Mouse (Mus musculus): ENCODE data around the gene Sox30. TPM values are rescaled to one million over a fixed set of nuclear protein-coding genes. Genes with fewer than 3 reads are reported as not detected.

Sox30 gene
- polyA plus RNA-seq, 1 experiment = 0.26 TPM

GRCm38 (mm10) chr11:45991604-45992003 lies 11.5 kb downstream of the Sox30 start:
- TF ChIP-seq POLR2A (IDR thresholded peaks at IDR 0.05; ENCODE audit: control insufficient read depth, extremely low read depth, insufficient read depth, low read length, poor library complexity) (no peak), CTCF (IDR thresholded peaks at IDR 0.05; ENCODE audit: borderline replicate concordance, control insufficient read depth, extremely low read depth, insufficient read depth, low read length, poor library complexity) (no peak)
- Histone ChIP-seq H3K27ac (ENCODE audit: control insufficient read depth, insufficient read depth, low read length) (no peak overlapping the region), H3K36me3 (ENCODE audit: control insufficient read depth, insufficient read depth, low read length) (no peaks in the 10 kb centered on the region), H3K27me3 (ENCODE audit: control insufficient read depth, insufficient read depth, low read length) (no peaks in the 10 kb centered on the region; the same call in 1 of the 2 replicates), H3K4me3 (ENCODE audit: control insufficient read depth, insufficient read depth, low read length) (no peak overlapping the region), H3K4me1 (replicated peaks; ENCODE audit: control insufficient read depth, insufficient read depth, low read length) (no peaks in the 10 kb centered on the region)
- 31% methylated on average over 16 of the region's 16 CpGs for WGBS
- no peak for DNase-seq

- H3K27ac ChIP-seq (ENCODE audit: control insufficient read depth, insufficient read depth, low read length) = no peak overlapping the region
- DNase-seq = no peak
- H3K27me3 ChIP-seq (ENCODE audit: control insufficient read depth, insufficient read depth, low read length) = no peaks in the 10 kb centered on the region; the same call in 1 of the 2 replicates
- no peak for TF ChIP-seq POLR2A (IDR thresholded peaks at IDR 0.05; ENCODE audit: control insufficient read depth, extremely low read depth, insufficient read depth, low read length, poor library complexity)
- no peak for TF ChIP-seq CTCF (IDR thresholded peaks at IDR 0.05; ENCODE audit: borderline replicate concordance, control insufficient read depth, extremely low read depth, insufficient read depth, low read length, poor library complexity)
- WGBS = 67% methylated on average over 13 of the region's 13 CpGs
- H3K4me3 ChIP-seq (ENCODE audit: control insufficient read depth, insufficient read depth, low read length) = no peak overlapping the region
- H3K4me1 ChIP-seq (replicated peaks; ENCODE audit: control insufficient read depth, insufficient read depth, low read length) = no peaks in the 10 kb centered on the region
- no peaks in the 10 kb centered on the region for H3K36me3 ChIP-seq (ENCODE audit: control insufficient read depth, insufficient read depth, low read length)
Measured at GRCm38 (mm10) chr11:45992087-45992486, 12.0 kb downstream of the Sox30 start.

- no peaks in the 10 kb centered on the region for H3K36me3 ChIP-seq (ENCODE audit: control insufficient read depth, insufficient read depth, low read length)
- DNase-seq = peak; percentile 44
- whole genome bisulfite sequencing = 19% methylated on average over 6 of the region's 6 CpGs
- TF ChIP-seq CTCF (IDR thresholded peaks at IDR 0.05; ENCODE audit: borderline replicate concordance, control insufficient read depth, extremely low read depth, insufficient read depth, low read length, poor library complexity) (no peak), POLR2A (IDR thresholded peaks at IDR 0.05; ENCODE audit: control insufficient read depth, extremely low read depth, insufficient read depth, low read length, poor library complexity) (no peak)
- no peak overlapping the region for H3K27ac ChIP-seq (ENCODE audit: control insufficient read depth, insufficient read depth, low read length)
- no peak overlapping the region for H3K4me3 ChIP-seq (ENCODE audit: control insufficient read depth, insufficient read depth, low read length)
- H3K4me1 ChIP-seq (replicated peaks; ENCODE audit: control insufficient read depth, insufficient read depth, low read length) = no peaks in the 10 kb centered on the region
- H3K27me3 ChIP-seq (ENCODE audit: control insufficient read depth, insufficient read depth, low read length) = no peaks in the 10 kb centered on the region
Measured at GRCm38 (mm10) chr11:46016061-46016460, 36.0 kb downstream of the Sox30 start.

- H3K27ac ChIP-seq (ENCODE audit: control insufficient read depth, insufficient read depth, low read length) = no peak overlapping the region
- WGBS = 76% methylated on average over 1 of the region's 1 CpGs
- H3K4me1 ChIP-seq (replicated peaks; ENCODE audit: control insufficient read depth, insufficient read depth, low read length) = no peaks in the 10 kb centered on the region
- no peak for DNase-seq
- no peak for TF ChIP-seq POLR2A (IDR thresholded peaks at IDR 0.05; ENCODE audit: control insufficient read depth, extremely low read depth, insufficient read depth, low read length, poor library complexity)
- TF ChIP-seq CTCF (IDR thresholded peaks at IDR 0.05; ENCODE audit: borderline replicate concordance, control insufficient read depth, extremely low read depth, insufficient read depth, low read length, poor library complexity) = no peak
- no peak overlapping the region for H3K4me3 ChIP-seq (ENCODE audit: control insufficient read depth, insufficient read depth, low read length)
- H3K27me3 ChIP-seq (ENCODE audit: control insufficient read depth, insufficient read depth, low read length) = no peaks in the 10 kb centered on the region
- H3K36me3 ChIP-seq (ENCODE audit: control insufficient read depth, insufficient read depth, low read length) = no peaks in the 10 kb centered on the region
Measured at GRCm38 (mm10) chr11:46020246-46020645, 40.1 kb downstream of the Sox30 start.

GRCm38 (mm10) chr11:46021850-46022249 lies 41.7 kb downstream of the Sox30 start:
- Histone ChIP-seq H3K4me3 (ENCODE audit: control insufficient read depth, insufficient read depth, low read length) (no peak overlapping the region), H3K27me3 (ENCODE audit: control insufficient read depth, insufficient read depth, low read length) (no peaks in the 10 kb centered on the region), H3K4me1 (replicated peaks; ENCODE audit: control insufficient read depth, insufficient read depth, low read length) (no peaks in the 10 kb centered on the region), H3K36me3 (ENCODE audit: control insufficient read depth, insufficient read depth, low read length) (no peaks in the 10 kb centered on the region), H3K27ac (ENCODE audit: control insufficient read depth, insufficient read depth, low read length) (no peak overlapping the region)
- TF ChIP-seq POLR2A (IDR thresholded peaks at IDR 0.05; ENCODE audit: control insufficient read depth, extremely low read depth, insufficient read depth, low read length, poor library complexity) (no peak), CTCF (IDR thresholded peaks at IDR 0.05; ENCODE audit: borderline replicate concordance, control insufficient read depth, extremely low read depth, insufficient read depth, low read length, poor library complexity) (no peak)
- DNase-seq = no peak

- DNase-seq = no peak
- no peak overlapping the region for H3K4me3 ChIP-seq (ENCODE audit: control insufficient read depth, insufficient read depth, low read length)
- no peaks in the 10 kb centered on the region for H3K4me1 ChIP-seq (replicated peaks; ENCODE audit: control insufficient read depth, insufficient read depth, low read length)
- WGBS = 58% methylated on average over 6 of the region's 6 CpGs
- TF ChIP-seq POLR2A (IDR thresholded peaks at IDR 0.05; ENCODE audit: control insufficient read depth, extremely low read depth, insufficient read depth, low read length, poor library complexity) (no peak), CTCF (IDR thresholded peaks at IDR 0.05; ENCODE audit: borderline replicate concordance, control insufficient read depth, extremely low read depth, insufficient read depth, low read length, poor library complexity) (no peak)
- no peaks in the 10 kb centered on the region for H3K27me3 ChIP-seq (ENCODE audit: control insufficient read depth, insufficient read depth, low read length)
- H3K27ac ChIP-seq (ENCODE audit: control insufficient read depth, insufficient read depth, low read length) = no peak overlapping the region
- no peaks in the 10 kb centered on the region for H3K36me3 ChIP-seq (ENCODE audit: control insufficient read depth, insufficient read depth, low read length)
Measured at GRCm38 (mm10) chr11:46022983-46023382, 42.9 kb downstream of the Sox30 start.

- no peak for DNase-seq
Measured at GRCm38 (mm10) chr11:46025962-46026392, 45.9 kb downstream of the Sox30 start.

More at GRCm38 (mm10) chr11:46025962-46026392, 45.9 kb downstream of the Sox30 start:
- TF ChIP-seq CTCF (IDR thresholded peaks at IDR 0.05; ENCODE audit: borderline replicate concordance, control insufficient read depth, extremely low read depth, insufficient read depth, low read length, poor library complexity) (no peak), POLR2A (IDR thresholded peaks at IDR 0.05; ENCODE audit: control insufficient read depth, extremely low read depth, insufficient read depth, low read length, poor library complexity) (no peak)
- H3K4me3 ChIP-seq (ENCODE audit: control insufficient read depth, insufficient read depth, low read length) = no peak overlapping the region
- WGBS = 83% methylated on average over 7 of the region's 7 CpGs
- no peaks in the 10 kb centered on the region for H3K36me3 ChIP-seq (ENCODE audit: control insufficient read depth, insufficient read depth, low read length)
- H3K27me3 ChIP-seq (ENCODE audit: control insufficient read depth, insufficient read depth, low read length) = no peaks in the 10 kb centered on the region
- no peak overlapping the region for H3K27ac ChIP-seq (ENCODE audit: control insufficient read depth, insufficient read depth, low read length)
- H3K4me1 ChIP-seq (replicated peaks; ENCODE audit: control insufficient read depth, insufficient read depth, low read length) = no peaks in the 10 kb centered on the region

Measured in thymus, adult 2 months (tissue).